Mouse (Mus musculus): ENCODE results near the gene Clk3.

DNA sequence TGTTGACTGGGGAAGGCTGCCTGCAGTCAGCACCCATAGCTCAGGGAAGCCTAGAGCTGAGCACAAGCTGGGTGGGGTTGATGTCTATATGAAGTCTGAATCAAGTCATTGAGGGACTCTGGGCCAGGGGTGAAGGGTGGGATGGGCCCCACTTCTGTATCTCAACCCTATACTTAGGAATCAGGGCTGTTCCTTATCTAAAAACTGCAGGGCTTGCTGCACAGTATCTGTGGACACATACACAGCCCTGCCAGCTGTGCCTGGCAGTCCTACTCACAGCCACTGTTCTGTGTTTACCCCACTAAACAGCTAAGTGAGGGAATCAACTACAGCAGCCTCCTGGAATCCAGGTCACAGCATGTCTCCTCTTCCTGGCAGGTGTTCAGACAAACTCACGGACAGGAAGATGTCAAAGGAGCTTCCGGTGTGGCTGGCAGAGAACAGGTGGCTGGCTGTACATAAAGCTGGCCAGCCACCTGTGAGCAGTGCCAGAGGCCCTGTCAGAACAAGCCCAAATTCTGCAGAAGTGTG, 3.9 kb upstream of the Clk3 start:
- TF ChIP-seq CTCF (IDR thresholded peaks at IDR 0.05) (no peak), EP300 (IDR thresholded peaks at IDR 0.05) (no peak)

Measured in lung, postnatal 0 days (tissue).